Mouse (Mus musculus) CD4-positive naive resting alpha-beta T cell, adult 76 days (primary cell): ENCODE measurements around the gene Gm15107. TPM values are rescaled to one million over a fixed set of nuclear protein-coding genes. Genes with fewer than 3 reads are reported as not detected.

Experiments
- total RNA-seq: library from RNA; stranded (reverse); gene quantifications from one replicate; pipeline ENCODE4 v1.2.4, GENCODE M21; 2023

Gm15107 gene
- total RNA-seq: not detected

GRCm38 (mm10) chrX:148180424-148180823 lies at the start of gene Gm15107:
Gm15107 (plus strand) TSS chrX:148180724.

Other genes starting within 250 kb of the Gm15107 start
- not detected for gene Gm15080, start 187.7 kb upstream of the Gm15107 start, total RNA-seq